ENCODE assay signal across 16 mouse cellular contexts in genomic region chr3:72323877-72324276, GRCm38 (mm10).
DNase-seq lines count a peak whose midpoint lies in the region; ATAC-seq lines count a peak whose summit lies in the region.
"Had no signal": no experiment of that assay in that cellular context is flagged by ENCODE, and none has a peak within 500 bp of the region (broad histone marks: within the 10 kb centered on the region; RNA-seq: fewer than 3 reads in every experiment).

No protein-coding gene starts in this region.

- no peak for DNase-seq in frontal cortex, postnatal 10 days (ENCODE audit: low spot score in 2 of 2)
- peak; percentile 1 for DNase-seq in 416B (ENCODE audit: low read depth)
- peak; percentile 83 for DNase-seq in Muller cell, postnatal 12 days (ENCODE audit: inconsistent ontology term)
- DNase-seq in retina, postnatal 1 day: peak; percentile 75
- no peak for DNase-seq in thymus, postnatal 10 days (ENCODE audit: low spot score in 2 of 2)
- DNase-seq: adrenal gland, postnatal 10 days; B cell, adult 2 months; cerebellum, adult 8-10 months; cerebellum, postnatal 25 days; gastrocnemius, postnatal 14 days; heart, adult 2 months; heart, postnatal 14 days had no signal

- ATAC-seq in frontal cortex, adult (ENCODE audit: low TSS enrichment): peak; percentile 88
- ATAC-seq: CD4-positive, CD25-positive, alpha-beta regulatory T cell, adult 4 months; forebrain, embryonic 14.5 days; intestine, embryonic 16.5 days had no signal

Comparison
In these comparisons a context has a peak if more than half of its experiments do, and no peak if none do; other contexts are left out.
1. DNase-seq: peak in 416B (single experiment), Muller cell, postnatal 12 days (single experiment) and retina, postnatal 1 day (single experiment); none in frontal cortex, postnatal 10 days (0 of 2) and thymus, postnatal 10 days (0 of 2).